Mouse (Mus musculus) heart, embryonic 15.5 days (tissue): ENCODE data around the gene 1600012H06Rik. TPM values are rescaled to one million over a fixed set of nuclear protein-coding genes. Genes with fewer than 3 reads are reported as not detected.
"Not testable (repeated sequence)": the region's sequence is repeated elsewhere in the genome, so short reads cannot be mapped to it uniquely, and the experiment has no call there.

Experiments
- ATAC-seq: fragments of 200-750 bp; cut with Nextera tagmentation; replicated peaks from 2 replicates; pipeline ENCODE4 v1.8.0; 2017; ENCODE audit warnings: low read depth, moderate TSS enrichment; ENCODE audit not compliant: insufficient number of reproducible peaks, insufficient read depth, low FRiP score
- H3K27ac ChIP-seq: fragments of 300-500 bp; sonication (generic); 2 replicates; pipeline ENCODE4 v1.5.1; 2015; ENCODE audit warnings: mild to moderate bottlenecking, inconsistent platforms
- H3K27me3 ChIP-seq: fragments of 300-500 bp; sonication (generic); 2 replicates; pipeline ENCODE4 v1.6.1; 2015; ENCODE audit warnings: inconsistent platforms
- H3K36me3 ChIP-seq: fragments of 300-500 bp; sonication (generic); 2 replicates; pipeline ENCODE4 v1.6.1; 2015; ENCODE audit warnings: mild to moderate bottlenecking, inconsistent platforms
- H3K4me1 ChIP-seq: fragments of 300-500 bp; sonication (generic); replicated peaks from 2 replicates; pipeline ENCODE4 v1.6.1; 2015; ENCODE audit warnings: inconsistent platforms
- H3K4me2 ChIP-seq: fragments of 300-500 bp; sonication (generic); 2 replicates; pipeline ENCODE4 v1.6.1; 2015; ENCODE audit warnings: inconsistent platforms, mild to moderate bottlenecking, moderate library complexity
- H3K4me3 ChIP-seq: fragments of 300-500 bp; sonication (generic); 2 replicates; pipeline ENCODE4 v1.5.1; 2015; ENCODE audit warnings: mild to moderate bottlenecking, inconsistent platforms
- H3K9ac ChIP-seq: fragments of 300-500 bp; sonication (generic); 2 replicates; pipeline ENCODE4 v1.6.1; 2015; ENCODE audit warnings: mild to moderate bottlenecking, inconsistent platforms
- H3K9me3 ChIP-seq: fragments of 300-500 bp; sonication (generic); replicated peaks from 2 replicates; pipeline ENCODE4 v1.6.1; 2016; ENCODE audit warnings: inconsistent platforms
- WGBS: fragments of 180-500 bp; shearing (Covaris S2); methylation state at CpG from one replicate; pipeline ENCODE4 v1.1.7; 2015; ENCODE audit warnings: mixed read lengths; 5-methylcytosine and 5-hydroxymethylcytosine counted together
- polyA plus RNA-seq: library from polyadenylated mRNA; unstranded; fragments of >200 nt; fragmentation: Nextera tagmentation; extraction: Ambion mirVana; gene quantifications from 2 replicates; pipeline ENCODE4 v1.2.1, GENCODE M21; 2015

Gene 1600012H06Rik
- polyA plus RNA-seq: 28.9 and 30.9 TPM in 2 replicates

DNA sequence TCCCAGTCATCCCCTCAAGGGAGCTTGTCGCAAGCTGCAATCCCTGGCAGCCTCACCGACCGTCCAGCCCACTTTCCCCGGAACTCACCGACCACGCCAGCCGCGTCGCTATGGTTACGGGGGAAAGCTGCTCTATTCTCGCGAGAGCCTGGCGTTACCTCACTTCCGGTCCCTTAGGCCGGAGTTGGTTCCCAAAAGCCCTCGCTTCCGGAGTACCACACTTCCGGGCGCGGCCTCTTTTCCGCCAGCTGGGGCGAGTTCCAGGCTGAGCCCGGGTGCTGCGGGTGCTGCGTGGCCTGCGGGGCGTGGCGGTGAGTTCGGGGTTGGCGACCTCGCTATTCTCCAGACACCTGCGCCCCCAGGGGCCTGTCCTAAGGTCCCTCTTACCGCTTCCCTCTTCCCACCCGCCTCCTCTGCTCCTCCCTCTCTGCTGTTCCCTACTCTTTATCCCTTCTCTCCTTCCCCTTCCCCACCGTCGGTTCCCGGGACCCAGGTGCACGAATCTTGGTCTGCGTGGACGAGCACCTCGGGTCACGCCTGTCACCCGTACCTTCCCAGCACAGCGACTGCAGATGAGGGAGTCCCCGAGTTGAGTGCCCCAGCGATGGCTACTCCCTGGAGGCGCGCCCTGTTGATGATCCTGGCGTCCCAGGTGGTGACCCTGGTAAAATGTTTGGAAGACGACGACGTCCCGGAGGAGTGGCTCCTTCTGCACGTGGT, at the start of gene 1600012H06Rik, which contains the start of gene Wdr27:
Gene 1600012H06Rik, plus strand, starts transcription at position 176 of the 720 bp plus-strand sequence.
Gene Wdr27, minus strand, starts transcription at position 150 of the 720 bp plus-strand sequence.
- Histone ChIP-seq H3K4me1 (peaks cover 25% of the 10 kb centered on the region), H3K9ac (peak within 1 kb of the TSS; percentile 91), H3K4me3 (peak within 1 kb of the TSS; percentile 93), H3K4me2 (peak within 1 kb of the TSS; percentile 95), H3K9me3 (no peaks in the 10 kb centered on the region), H3K27ac (peak within 1 kb of the TSS; percentile 81), H3K27me3 (no peaks in the 10 kb centered on the region), H3K36me3 (peaks cover 15% of the 10 kb centered on the region)
- under 1% methylated on average over 54 of the region's 54 CpGs for WGBS
- peak; percentile 98 for ATAC-seq

DNA sequence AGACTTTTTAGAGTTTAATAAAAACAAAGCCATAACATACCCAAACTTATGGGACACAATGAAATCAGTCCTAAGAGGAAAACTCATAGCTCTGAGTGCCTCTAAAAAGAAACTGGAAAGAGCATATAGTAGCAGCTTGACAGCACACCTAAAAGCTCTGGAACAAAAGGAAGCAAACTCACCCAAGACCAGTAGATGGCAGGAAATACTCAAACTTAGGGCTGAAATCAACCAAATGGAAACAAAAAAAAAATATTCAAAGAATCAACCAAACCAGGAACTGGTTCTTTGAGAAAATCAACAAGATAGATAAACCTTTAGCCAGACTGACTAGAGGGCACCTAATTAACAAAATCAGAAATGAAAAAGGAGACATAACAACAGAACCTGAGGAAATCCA, 47.9 kb upstream of the 1600012H06Rik start:
- not testable (repeated sequence) for H3K27me3 ChIP-seq, H3K36me3 ChIP-seq, H3K9me3 ChIP-seq, H3K4me3 ChIP-seq, H3K9ac ChIP-seq, ATAC-seq, H3K4me2 ChIP-seq, H3K27ac ChIP-seq, H3K4me1 ChIP-seq

DNA sequence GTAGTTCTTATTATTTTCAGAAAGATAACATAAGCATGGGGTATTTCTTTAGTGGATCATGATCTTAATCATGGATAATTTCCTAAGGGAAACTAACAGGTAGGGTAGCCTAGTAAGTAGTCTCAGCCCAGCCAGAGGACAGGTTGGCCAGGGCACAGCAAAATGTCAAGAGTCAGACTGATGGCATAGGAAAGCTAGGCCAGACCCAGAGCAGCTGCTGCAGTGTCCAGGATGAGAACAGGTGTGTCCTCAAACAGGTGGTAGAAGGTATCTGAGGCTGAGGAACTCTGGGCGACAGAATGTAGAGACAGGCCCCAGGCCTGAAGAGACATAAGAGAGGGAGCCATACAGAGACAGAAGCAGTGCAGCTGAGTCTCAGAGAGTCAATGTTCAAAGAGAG, 44.0 kb upstream of the 1600012H06Rik start:
- no peak overlapping the region for H3K4me2 ChIP-seq
- no peaks in the 10 kb centered on the region for H3K36me3 ChIP-seq
- H3K9me3 ChIP-seq: no peaks in the 10 kb centered on the region
- H3K27ac ChIP-seq: no peak overlapping the region
- no peak overlapping the region for H3K4me3 ChIP-seq
- no peak for ATAC-seq
- H3K9ac ChIP-seq: no peak overlapping the region
- H3K27me3 ChIP-seq: no peaks in the 10 kb centered on the region
- no peaks in the 10 kb centered on the region for H3K4me1 ChIP-seq
- 55% methylated on average over 1 of the region's 1 CpGs for WGBS

DNA sequence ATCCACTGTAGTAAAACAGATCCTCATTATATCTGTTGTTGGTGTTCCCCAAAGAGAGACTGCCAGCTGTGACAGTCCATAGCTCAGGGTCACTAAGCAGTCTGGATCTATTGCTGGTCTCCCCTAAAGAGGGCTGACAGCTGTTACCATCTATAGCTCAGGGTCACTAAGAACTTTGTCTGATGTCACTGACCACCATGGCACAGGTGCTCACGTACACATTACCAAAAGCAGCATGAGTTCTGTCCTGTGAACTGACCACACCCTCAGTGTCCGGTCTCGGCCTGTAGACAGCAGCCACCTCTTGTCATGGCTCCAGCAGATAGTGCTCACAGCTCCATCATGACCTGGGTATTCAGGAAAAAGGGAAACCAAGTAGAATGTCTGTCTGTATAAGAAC, 39.8 kb upstream of the 1600012H06Rik start:
- Histone ChIP-seq H3K4me2 (no peak overlapping the region), H3K4me3 (no peak overlapping the region), H3K36me3 (no peaks in the 10 kb centered on the region), H3K9ac (no peak overlapping the region), H3K27me3 (peaks cover 6% of the 10 kb centered on the region; the same call in 1 of the 2 replicates), H3K4me1 (no peaks in the 10 kb centered on the region), H3K9me3 (no peaks in the 10 kb centered on the region), H3K27ac (no peak overlapping the region)
- no peak for ATAC-seq
- WGBS: 65% methylated on average over 3 of the region's 3 CpGs

DNA sequence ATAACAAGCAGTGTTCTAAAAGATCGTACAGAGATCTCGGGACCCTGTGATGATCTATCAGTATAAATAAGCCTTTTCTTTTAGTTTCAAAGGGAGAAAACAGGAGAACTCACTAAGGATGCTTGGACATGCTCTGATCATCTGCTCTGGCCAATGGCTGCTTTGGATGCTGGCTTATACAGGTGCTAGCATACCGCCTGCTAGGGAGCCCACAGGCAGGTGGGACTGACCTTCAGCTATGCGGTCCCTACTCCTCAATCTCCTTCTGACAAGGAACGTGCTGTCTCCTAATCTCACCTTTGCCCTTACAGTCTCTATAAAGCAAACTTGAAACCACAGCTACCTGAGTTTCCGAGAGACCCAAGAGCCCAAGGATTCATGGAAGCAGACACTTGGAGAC, 38.8 kb upstream of the 1600012H06Rik start:
- no peak overlapping the region for H3K9ac ChIP-seq
- ATAC-seq: no peak

DNA sequence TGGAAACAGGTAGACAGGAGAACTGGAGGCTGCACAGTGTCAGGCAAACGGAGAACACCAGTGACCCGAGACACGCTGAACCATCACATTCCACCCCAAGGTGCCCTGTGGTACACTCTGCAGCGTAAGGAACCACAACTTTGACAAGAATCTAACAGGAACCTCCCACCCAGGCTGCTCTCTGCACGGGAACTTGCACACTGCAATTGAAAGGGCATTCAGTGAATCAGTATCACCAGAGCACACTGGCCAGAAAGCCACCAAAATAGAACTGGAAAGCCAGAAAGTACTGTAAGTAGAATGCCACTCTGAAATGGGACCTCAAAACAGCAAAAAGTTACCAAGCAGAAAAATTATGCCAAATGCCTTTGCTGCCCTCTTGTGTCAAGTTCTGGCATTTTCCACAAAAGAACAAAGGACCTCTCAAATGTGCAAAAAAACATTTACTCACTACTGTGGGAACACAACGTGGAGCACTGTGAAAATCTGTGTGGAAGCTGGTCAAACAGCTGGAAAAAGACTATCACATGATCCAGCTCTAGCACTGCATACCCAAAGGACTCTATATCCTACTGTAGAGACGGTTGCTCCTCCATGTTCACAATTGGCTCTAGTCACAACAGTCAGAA, 38.2 kb upstream of the 1600012H06Rik start:
- H3K4me2 ChIP-seq: no peak overlapping the region
- H3K9me3 ChIP-seq: no peaks in the 10 kb centered on the region
- no peak overlapping the region for H3K9ac ChIP-seq
- no peak overlapping the region for H3K4me3 ChIP-seq
- WGBS: 52% methylated on average over 7 of the region's 7 CpGs
- no peaks in the 10 kb centered on the region for H3K4me1 ChIP-seq
- peaks cover 6% of the 10 kb centered on the region; the same call in 1 of the 2 replicates for H3K27me3 ChIP-seq
- no peak overlapping the region for H3K27ac ChIP-seq
- ATAC-seq: no peak
- H3K36me3 ChIP-seq: no peaks in the 10 kb centered on the region

More for the DNA sequence above, 38.8 kb upstream of the 1600012H06Rik start:
- Histone ChIP-seq H3K36me3 (no peaks in the 10 kb centered on the region), H3K4me2 (no peak overlapping the region), H3K4me3 (no peak overlapping the region), H3K9me3 (no peaks in the 10 kb centered on the region), H3K27me3 (peaks cover 6% of the 10 kb centered on the region; the same call in 1 of the 2 replicates), H3K27ac (no peak overlapping the region), H3K4me1 (no peaks in the 10 kb centered on the region)
- WGBS: 83% methylated on average over 6 of the region's 6 CpGs

DNA sequence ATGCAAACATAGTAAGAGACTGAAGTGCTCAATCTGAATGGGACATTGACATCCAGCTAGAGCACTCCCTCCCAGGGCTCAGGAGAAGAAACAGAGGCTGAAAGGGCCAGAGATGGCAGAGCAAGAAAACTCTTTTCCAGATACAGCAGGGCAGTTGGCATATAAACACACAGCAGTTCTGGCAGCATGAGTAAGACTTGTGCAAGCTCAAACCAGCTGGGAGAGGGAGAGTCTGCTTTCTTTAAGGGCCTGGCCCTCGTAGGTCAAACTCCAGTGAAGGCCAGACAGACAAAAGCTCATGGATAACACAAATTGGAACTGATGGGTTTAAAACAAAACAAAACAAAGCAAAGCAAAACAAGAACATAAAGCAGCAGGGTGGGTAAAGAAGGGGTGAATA, 36.4 kb upstream of the 1600012H06Rik start:
- H3K4me1 ChIP-seq: no peaks in the 10 kb centered on the region
- H3K4me3 ChIP-seq: no peak overlapping the region
- no peak overlapping the region for H3K9ac ChIP-seq
- no peaks in the 10 kb centered on the region for H3K9me3 ChIP-seq
- no peak for ATAC-seq
- H3K4me2 ChIP-seq: no peak overlapping the region
- no peaks in the 10 kb centered on the region for H3K36me3 ChIP-seq
- 33% methylated on average over 1 of the region's 1 CpGs for WGBS
- no peak overlapping the region for H3K27ac ChIP-seq
- H3K27me3 ChIP-seq: peaks cover 6% of the 10 kb centered on the region; the same call in 1 of the 2 replicates

DNA sequence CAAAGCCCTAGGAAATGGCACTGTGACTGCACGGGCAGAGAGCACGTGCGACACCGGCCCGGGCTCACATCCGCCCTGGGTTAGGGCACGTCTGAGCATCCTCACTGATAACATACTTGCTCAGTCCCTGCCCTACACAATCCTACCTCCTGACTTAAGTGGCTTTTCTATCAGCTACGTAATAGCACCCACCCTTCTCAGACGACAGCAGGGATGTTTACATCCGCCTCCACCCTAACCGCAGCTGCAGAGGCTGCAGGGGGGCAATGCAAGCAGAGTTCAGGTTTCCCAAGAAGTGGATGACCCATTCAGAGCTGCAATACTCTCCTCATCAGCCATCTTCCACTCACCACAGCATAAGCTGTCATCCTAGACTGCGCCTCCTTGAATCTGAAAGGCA, 35.8 kb upstream of the 1600012H06Rik start:
- H3K9ac ChIP-seq: no peak overlapping the region
- no peaks in the 10 kb centered on the region for H3K36me3 ChIP-seq
- 61% methylated on average over 12 of the region's 12 CpGs for WGBS
- H3K4me2 ChIP-seq: no peak overlapping the region
- no peaks in the 10 kb centered on the region for H3K9me3 ChIP-seq
- H3K4me3 ChIP-seq: no peak overlapping the region
- H3K4me1 ChIP-seq: no peaks in the 10 kb centered on the region
- H3K27me3 ChIP-seq: peaks cover 6% of the 10 kb centered on the region; the same call in 1 of the 2 replicates
- H3K27ac ChIP-seq: no peak overlapping the region
- no peak for ATAC-seq

DNA sequence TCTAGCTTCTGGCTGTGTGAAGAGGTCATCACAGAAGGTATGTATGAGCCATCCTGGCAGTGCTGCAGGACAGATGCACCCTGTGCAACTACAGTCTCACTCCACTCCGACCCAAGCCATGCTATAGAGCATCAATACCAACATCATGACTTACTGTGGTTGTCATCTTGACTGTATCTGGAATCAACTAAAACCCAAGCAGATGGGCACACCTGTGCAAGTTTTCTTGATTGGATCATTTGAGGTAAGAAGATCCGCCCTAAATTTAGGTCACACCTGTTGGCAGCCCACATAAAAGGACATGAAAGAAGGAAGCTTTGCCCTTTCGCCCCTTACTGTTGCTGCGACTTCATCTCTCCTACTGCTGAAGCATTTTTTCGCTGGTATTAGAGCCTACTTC, 33.7 kb upstream of the 1600012H06Rik start:
- Histone ChIP-seq H3K4me2 (no peak overlapping the region), H3K36me3 (no peaks in the 10 kb centered on the region), H3K4me1 (no peaks in the 10 kb centered on the region), H3K27ac (no peak overlapping the region), H3K4me3 (no peak overlapping the region), H3K27me3 (peaks cover 3% of the 10 kb centered on the region; the same call in 1 of the 2 replicates), H3K9me3 (no peaks in the 10 kb centered on the region), H3K9ac (no peak overlapping the region)
- no peak for ATAC-seq
- WGBS: 72% methylated on average over 5 of the region's 5 CpGs

DNA sequence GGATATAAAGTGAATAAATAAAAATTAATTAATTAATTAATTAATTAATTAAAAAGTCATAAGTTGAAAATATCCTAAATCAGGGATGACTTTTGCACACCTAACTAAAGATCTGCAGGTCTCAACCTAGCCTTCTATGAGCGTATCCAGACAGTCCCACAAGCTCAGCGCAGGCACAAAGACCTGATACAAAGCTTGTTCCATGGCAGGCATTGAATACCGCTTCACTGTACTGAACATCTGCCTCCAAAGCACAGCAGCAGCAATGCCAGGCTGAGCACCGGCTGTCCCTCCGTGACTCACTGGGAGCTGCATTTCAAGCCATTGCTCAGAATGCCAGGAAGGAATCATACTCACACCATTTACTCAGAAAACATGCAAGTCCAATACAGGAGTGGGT, 32.2 kb upstream of the 1600012H06Rik start:
- ATAC-seq: no peak
- Histone ChIP-seq H3K27ac (no peak overlapping the region), H3K4me3 (no peak overlapping the region), H3K9ac (no peak overlapping the region), H3K36me3 (no peaks in the 10 kb centered on the region), H3K9me3 (no peaks in the 10 kb centered on the region), H3K4me1 (no peaks in the 10 kb centered on the region), H3K27me3 (no peaks in the 10 kb centered on the region), H3K4me2 (no peak overlapping the region)
- 89% methylated on average over 5 of the region's 5 CpGs for WGBS

DNA sequence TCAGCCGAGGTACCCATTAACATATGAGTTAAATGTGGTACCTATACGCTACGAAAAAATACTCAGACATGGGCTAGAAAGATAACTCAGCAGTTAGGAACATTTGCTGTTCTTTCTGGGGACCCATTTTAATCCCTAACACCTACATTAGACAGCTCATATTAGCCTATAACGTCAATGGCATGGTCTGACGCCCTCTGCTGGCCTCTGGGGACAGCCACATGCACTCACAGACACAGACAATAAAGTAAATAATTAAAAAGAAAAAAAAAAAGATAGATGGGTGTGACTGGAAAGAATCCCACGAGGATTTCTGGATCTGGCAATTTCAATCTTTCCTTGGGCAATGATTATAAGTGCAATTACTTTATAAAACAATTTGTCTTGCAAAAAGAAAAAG, 30.6 kb upstream of the 1600012H06Rik start:
- Histone ChIP-seq H3K4me2 (no peak overlapping the region), H3K27me3 (no peaks in the 10 kb centered on the region), H3K27ac (no peak overlapping the region), H3K4me3 (no peak overlapping the region), H3K4me1 (no peaks in the 10 kb centered on the region), H3K9me3 (no peaks in the 10 kb centered on the region), H3K36me3 (no peaks in the 10 kb centered on the region), H3K9ac (no peak overlapping the region)
- 49% methylated on average over 6 of the region's 6 CpGs for WGBS
- ATAC-seq: no peak

DNA sequence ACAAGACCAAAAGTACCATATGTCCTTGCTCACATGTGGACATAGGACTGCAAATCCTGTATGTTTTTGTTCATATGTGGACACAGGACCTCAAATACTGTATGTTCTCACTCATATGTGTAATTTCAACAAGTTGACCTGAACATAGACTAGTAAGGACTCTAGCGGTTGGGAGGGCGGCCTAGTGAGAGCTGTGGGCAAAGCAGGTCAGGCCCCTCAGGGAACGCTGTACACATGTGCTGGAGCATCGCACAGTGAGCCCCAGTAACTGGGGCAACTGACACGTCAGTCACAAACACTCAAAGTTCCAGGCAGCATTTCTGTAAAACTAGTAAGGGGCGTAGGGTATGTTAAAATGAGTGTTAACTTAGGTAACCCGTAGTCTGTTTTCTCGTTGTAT, 30.0 kb upstream of the 1600012H06Rik start:
- ATAC-seq: no peak
- Histone ChIP-seq H3K4me2 (no peak overlapping the region), H3K4me1 (no peaks in the 10 kb centered on the region), H3K27me3 (no peaks in the 10 kb centered on the region), H3K36me3 (no peaks in the 10 kb centered on the region), H3K9me3 (no peaks in the 10 kb centered on the region), H3K9ac (no peak overlapping the region), H3K4me3 (no peak overlapping the region), H3K27ac (no peak overlapping the region)
- WGBS: 84% methylated on average over 8 of the region's 8 CpGs
